Mouse (Mus musculus): ENCODE data around the gene Stoml1.
A peak's percentile ranks its signal among the peaks of the same experiment; 100 is the strongest.

Gene Stoml1

DNA sequence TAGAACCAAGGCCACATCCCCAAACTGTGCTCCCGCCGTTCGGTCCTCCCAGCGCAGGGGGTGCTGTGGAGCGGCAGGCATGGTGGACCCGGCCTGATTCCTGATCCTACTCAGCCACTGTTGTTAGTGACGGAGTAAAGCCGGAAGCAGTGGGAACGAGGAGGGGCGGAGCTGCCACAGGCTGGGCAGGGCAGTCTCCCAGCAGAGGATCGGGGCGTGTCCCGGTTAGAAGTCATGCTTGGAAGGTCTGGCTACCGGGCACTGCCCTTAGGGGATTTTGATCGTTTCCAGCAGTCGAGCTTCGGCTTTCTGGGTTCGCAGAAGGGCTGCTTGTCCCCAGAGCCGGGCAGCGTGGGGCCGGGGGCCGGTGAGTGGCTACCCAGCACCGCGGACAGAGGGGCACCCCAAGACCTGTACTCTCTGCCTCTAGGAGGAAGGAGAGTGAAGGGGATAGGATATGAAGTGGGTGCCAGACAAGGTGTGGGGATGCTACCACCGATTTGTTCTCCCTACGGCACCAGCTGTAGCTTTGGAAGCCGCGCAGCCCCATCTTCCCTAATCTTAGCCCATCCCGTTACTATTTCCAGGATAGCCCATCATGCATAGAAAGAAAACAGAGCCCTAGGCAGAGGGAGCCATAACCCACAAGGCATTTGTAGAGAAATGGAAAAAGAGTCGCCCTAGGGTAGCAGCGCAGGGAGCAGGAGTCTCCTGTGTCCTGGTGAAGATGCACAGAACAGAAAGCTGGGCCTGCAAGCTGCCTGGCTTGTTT, at the start of gene Stoml1:
TSS of gene Stoml1 (plus strand) at position 132 of the 772 bp plus-strand sequence.
- DNase-seq (ENCODE audit: low spot score in 2 of 2) = peak; percentile 90 to 93

DNA sequence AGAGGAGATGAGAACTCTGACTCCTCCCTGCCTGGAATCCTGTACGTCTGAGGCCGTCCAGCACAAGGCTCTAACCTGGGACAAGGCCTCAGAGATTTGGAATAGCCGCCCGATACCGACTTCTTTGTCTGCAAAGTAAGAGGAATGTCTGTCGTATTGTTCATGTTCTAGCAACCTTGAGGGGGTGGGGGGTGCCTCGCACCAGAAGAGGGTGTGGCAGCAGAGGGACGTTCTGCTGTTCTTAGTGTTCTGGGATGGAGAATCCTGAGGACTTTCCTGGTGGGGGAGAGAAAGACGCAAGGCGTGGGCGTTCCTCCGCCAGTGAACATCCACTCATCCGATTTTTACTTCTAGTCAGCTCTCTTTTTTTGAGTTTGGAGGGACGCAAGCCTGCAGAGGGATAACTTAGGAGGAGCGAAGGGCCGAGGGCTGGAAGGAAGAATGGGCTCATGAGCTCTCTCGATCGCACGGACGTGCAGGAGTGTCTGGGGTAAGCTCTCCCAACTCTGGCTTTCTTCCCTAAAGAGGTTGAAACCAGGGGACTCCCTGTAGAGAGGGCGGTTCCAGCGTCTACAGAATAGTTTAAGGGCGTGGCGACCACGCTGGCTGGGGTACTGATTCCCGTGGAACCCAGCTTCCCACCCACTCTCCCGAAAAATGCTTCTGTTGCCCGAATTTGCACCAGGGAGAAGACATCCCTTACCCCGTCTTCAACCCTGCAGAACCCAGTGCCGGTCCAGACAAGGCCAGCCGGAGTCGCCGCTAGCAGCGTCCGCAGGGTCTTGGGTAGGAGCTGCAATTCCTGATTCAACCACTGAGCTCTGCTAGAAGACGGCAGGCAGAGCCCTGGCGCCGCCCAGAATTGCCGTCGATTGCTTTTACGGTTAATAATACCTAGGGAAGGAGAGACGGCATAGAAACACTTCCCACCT, 49.2 kb upstream of the Stoml1 start, which contains the start of the genes Islr and Islr2:
TSS of gene Islr (minus strand) at position 791 of the 932 bp plus-strand sequence.
TSS of gene Islr2 (minus strand) at position 804 of the 932 bp plus-strand sequence.
- DNase-seq (ENCODE audit: low spot score in 2 of 2) = peak; percentile 20 to 64

DNA sequence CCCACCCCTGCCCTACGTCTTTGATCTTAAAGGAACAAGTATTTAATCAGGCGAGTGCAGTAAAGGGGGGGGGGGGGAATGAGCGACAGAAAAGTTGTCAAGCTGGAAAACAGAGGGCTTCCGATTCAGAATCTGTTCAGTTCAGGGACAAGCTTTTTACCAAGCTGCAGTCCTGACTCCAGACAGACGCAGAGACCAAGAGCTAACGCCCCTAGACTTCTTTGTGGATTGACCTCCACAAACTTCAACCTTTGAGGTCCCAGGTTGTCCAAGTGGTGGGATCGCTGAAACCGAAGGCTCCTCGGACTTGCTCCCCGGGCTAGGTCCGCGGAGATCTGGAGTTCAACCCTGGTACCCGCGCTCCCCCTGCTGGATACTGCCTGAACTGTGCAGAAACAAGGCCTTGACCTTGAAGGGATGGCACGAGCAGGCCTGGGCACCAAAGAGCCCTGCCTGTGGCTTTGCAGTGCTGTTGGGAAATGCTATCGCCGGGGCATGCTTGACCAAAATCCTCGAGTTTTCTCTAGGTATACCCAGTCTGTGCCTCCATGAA, 48.4 kb upstream of the Stoml1 start:
- peak; percentile 71 to 92 for DNase-seq (ENCODE audit: low spot score in 2 of 2)

DNA sequence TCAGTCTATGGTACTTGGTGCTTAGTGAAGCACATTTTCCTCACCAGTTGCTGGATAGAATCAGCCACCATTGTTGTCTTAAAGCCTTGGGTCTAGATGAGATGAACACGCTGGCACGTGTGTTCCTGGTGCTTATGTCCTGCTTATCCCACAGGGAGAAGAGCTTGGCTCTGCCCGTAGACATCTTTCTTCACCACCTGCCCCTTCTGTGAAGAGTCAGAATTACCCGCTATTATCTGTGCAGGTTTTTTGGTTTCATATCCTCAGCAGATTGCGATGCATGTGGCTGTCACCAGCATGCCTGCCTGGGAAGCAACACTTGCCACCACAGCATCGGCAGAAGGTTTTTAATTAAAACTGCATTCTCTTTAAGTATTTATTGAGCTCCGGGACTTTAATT, 47.0 kb upstream of the Stoml1 start:
- DNase-seq (ENCODE audit: low spot score in 2 of 2) = no peak

DNA sequence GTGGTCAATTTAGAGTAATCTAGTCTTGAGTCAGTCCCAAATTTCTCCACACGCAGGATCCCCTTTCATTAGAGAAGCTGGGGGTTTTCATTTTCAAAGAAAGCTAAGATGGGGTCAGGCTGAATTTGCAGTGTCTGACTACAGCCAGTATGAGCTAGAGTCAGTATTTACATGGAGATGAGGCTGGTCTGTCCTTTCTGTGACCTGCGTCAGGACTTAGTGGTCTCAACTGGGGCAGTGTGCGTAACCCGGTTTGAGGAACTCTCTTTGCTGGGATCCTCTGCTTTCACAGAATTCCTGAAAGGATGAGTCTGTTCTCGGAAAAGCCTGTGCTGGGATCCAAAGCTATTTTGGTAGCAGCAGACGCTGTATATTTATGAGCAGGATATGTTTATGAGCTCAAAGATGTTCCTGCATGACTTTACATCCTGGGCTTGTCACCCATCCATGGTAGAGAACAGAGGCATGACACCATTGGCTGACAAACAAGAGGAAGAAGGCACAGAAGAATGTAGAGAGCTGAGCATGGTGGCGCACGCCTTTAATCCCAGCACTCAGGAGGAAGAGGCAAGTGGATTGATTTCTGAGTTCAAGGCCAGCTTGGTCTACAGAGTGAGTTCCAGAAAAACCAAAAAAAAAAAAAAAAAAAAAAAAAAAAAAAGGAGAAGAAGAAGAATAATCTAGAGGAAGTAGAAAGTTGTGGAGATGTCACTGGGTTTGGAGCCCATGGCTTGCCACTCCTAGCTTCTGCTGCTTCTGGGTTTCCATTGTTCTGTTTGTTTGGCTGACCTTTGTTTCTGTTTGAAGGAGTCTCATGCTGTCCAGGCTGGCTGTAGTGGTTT, 43.3 kb upstream of the Stoml1 start:
- no peak for DNase-seq (ENCODE audit: low spot score in 2 of 2)

DNA sequence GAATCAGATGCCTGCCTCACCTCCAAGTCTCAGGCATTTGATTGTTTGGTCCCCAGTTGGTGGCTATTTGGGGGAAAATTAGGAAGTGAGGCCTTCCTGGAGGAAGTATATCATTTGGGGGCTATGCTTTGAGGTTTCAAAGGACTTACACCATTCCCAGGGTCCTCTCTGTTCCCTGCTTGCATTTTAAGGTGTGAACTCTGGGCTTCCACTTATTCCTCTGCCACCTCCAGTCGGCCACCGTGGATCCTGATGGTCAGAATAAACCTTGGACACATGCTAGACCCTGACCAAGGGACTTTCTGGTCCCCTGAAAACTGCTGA, 42.7 kb upstream of the Stoml1 start:
- DNase-seq (ENCODE audit: low spot score in 2 of 2) = no peak

DNA sequence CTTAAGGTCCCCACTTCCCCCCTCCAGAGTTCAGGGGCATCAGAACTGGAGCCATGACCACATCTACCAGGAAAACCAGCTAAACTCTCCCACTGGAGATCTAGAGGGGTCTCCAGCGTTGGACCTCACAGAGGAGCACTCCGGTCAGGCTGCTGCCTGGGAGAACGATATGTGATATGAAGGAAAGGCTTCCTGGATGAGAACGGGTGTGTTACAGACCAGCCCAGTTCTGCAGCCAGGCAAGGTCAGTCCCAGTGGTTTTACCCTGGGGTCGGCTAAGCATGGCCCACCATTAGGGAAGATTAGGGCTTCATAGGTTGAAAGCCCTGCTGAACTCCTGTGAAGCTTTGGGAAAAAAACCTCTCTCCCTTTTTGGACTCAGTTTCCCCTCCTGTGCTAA, 39.6 kb upstream of the Stoml1 start:
- DNase-seq (ENCODE audit: low spot score in 2 of 2) = no peak

DNA sequence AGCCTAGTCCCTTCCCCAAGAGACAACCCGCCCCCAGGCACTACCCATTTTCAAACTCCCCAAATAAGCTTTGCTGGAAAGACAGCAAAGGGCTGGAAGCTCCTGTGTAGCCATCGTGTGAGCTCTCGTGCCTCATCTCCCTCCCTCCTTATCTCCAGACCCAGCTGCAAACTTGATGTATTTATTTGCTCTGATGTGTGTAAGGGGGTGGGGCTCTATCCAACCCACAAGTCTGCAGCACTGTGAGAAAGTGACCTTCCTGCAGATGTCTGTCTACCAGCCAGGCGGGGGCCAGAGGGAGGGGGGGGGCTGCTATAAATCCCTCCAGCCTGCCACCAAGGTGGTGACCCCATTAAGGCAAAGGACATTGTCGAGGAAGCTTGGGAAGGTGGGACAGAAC, 39.1 kb upstream of the Stoml1 start:
- no peak for DNase-seq (ENCODE audit: low spot score in 2 of 2)

DNA sequence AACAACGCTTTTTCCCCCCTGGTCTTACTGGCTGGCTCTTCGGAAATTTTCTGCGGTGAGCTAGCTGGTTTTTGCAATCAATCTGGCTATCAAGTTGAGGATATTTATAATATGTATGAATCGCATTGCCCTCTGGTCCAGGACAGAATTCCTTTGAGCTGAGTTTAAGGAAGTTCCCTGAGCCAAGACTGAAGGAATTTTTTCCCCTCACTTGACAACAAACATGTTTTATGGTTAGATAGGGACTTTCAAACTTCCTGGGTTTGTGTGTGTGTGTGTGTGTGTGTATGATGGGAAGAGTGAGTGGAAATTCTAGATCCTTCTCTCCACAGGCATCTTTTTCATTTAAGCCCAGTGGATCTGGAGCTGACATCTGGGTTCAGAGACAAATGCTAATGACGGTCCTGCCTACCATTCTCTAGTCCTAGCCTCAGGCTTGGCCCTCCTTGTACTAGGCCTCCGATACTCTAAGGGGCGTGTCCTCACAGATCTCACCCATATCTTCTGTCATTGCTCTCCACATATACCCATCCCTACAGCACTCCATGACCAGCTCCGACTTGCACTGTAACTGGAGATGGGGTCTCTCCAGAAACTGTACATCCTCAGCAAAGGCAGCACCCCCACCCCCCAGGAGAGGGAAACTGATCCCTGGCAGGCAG, 38.3 kb upstream of the Stoml1 start:
- DNase-seq (ENCODE audit: low spot score in 2 of 2) = no peak

DNA sequence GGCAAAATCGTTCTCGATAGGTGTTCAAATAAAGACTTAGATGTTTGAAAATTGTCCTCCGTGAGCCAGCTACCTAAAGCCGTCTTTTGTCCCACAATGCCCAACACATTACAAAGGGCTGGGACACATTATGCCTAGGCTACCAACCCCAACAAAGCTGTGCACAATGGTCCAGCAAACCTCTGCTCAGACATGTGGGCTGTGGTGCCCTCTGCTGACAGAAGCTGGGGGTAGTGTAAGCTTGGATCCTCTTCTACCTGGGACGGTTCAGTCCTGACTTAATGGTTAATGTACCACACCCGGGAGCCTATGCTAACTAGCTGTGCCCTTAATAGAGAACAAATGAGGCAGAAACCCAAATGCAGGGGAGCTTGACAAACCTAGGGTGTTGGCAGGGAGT, 36.6 kb upstream of the Stoml1 start:
- DNase-seq (ENCODE audit: low spot score in 2 of 2) = no peak

DNA sequence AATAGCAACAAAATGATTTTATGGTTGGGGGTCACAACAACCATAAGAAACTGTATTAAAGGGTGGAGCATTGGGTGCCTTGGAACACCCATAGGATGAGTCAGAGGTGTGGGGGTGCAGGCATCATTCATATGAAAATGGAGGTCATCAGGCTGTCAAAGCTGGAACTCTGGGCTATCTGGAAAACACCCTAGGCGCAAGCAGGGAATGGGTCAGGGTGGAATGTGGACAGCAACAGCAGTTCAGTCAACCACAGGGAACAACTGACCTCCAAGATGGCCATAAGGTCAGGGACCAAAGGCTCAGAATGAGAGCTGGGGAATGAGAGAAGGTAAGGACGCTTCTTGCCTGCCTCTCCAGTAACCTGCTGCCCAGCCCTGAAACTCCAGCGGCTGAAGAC, 34.4 kb upstream of the Stoml1 start:
- DNase-seq (ENCODE audit: low spot score in 2 of 2) = no peak

DNA sequence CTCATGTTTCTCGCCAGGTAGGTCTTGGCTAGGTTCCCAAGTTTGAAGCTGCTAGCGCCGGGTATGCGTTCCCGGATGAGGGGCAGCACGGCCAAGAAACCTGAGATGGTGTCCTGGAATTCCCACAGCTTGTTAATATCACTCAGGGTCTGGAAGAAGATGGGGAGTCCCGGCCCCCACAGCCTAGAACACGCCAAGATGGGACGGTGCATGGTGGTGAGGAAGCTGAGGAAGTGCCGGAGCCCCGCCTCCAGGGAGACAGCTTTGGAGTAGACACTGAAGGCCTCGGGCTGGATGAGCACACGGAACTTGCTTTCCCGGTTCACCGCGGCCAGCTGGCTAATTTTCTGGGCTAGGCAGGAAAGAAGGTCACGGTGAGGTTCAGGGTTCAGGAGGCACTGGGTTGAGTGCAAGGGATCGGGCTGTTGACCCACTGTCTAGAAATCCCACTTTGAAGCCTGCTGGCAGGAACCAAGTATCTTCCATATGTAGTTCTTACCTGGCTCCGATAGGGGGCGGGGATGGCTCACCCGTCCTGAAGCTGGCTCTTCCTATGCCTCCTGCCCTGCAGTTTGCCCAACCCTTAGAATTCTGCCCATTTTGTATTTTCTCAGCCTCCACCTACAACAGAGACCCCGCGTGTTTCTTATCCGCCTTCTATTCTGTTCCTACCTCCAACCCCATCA, 32.6 kb upstream of the Stoml1 start:
- peak in 1 of 2 experiments; percentile 54 for DNase-seq (ENCODE audit: low spot score in 2 of 2)

DNA sequence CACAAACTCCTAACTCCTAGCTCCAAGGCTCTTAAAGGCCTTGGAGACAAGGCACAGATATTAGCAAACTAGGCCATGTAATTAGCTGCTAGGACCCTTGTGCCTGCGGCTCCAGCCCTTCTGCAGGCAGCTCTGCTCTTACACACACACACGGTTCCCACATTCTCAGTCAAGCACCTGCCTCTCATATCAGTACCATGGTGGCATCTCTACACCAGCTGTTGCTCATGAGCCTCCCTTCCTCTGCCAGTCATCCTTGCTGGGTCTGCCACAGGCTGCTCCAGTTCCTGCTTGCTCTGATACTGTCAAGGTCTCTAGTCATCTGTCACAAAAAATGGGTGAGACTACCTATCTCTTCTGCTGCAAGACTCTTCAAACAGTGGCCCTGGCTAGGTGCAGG, 28.6 kb upstream of the Stoml1 start:
- DNase-seq (ENCODE audit: low spot score in 2 of 2) = no peak

DNA sequence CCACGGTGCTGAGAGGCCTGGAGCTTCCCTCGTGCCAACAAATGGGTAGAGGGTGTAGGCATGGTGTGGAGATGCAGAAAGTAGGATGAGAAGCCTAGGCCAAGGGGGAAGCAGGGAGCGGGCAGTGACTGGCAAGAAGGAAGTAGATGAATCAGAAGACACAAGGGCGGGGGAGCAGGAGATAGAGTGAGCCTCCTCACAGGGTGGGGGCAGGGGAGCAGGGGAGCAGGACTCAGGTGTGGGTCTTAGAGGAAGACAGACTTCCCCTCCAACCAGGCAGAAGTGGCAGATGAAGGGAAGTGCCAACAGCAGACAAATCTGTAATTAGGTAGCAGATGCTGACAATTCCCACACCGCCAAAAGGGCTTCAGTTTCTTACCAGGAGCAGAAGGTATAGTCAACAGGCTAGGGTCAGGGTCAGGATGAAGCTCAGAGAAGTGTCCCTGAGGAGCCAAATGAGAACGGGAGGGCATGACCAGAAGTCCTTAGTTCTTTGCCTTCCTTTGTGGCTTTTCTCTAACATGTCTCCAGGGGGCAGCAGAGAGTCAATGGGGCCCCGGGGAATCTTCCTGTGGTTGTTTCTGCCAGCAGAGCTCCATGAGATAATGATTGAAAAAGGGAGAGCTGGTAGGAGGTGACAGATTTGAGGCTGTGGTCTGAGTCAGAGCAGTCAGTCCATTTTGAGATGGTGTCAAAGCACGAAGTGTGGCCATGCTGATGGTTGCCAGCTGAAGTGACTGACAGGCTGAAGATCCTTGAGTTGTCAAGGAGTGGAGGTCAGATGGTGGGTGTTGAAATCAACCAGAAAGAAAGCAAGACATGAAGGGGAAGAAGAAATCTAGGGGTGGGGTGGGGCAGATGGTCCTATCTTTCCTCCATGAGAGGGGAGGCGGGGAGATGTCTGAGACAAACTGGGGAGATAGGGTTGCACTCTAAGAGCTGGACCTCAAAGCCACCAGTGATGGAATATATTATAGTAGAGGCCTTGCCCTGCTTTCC, 26.8 kb upstream of the Stoml1 start:
- peak; percentile 24 to 76 for DNase-seq (ENCODE audit: low spot score in 2 of 2)

DNA sequence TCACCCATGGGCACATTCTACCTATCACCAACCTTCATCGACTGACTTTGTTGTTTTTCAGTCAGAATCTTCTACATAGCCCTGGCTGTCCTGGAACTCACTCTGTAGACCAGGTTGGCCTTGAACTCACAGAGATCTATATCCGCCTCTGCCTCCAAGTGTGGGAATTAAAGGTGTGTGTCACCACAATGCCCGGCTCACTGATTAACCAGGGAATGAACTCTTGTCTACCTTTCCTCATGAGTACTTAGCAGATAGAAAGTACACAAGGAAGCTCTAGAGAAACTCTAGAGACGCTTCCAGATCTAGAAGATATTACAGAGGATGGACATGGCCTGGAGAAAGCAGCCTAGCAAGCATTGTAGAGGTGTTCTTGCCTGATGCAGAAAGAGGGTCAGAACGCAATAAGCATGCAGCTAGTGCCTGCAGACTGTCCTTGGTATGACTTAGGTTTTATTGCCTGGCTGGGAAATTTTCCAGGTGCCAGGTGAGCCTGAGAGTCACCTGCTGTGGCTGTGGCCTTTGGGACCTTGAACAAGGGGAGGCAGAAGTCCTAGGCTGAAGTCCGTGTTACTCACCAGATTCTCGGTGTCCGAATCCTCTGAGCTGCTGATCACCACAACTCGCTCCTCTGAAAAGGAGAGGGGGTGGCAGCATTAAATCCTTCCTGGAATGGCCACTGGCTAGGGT, 24.0 kb upstream of the Stoml1 start:
- DNase-seq (ENCODE audit: low spot score in 2 of 2) = no peak

DNA sequence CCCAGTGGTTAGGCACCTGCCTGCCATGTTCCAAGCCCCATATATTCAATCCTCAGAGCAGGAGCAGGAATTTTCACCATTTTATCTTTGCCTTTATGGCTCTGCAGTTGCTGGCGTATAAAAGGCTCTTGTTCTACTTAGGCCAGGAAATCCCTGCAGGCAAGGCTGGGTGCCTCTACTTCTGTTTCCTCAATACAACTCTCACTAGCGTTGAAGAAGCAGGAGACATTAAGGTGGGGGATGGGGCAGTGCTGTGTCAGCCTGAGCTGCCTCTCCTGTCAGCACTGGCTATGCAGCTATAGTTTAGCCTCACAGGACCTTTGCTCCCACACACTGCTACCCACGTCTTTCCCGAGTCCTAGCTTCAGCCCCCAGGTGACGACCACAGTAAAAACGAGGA, 21.2 kb upstream of the Stoml1 start:
- no peak for DNase-seq (ENCODE audit: low spot score in 2 of 2)

DNA sequence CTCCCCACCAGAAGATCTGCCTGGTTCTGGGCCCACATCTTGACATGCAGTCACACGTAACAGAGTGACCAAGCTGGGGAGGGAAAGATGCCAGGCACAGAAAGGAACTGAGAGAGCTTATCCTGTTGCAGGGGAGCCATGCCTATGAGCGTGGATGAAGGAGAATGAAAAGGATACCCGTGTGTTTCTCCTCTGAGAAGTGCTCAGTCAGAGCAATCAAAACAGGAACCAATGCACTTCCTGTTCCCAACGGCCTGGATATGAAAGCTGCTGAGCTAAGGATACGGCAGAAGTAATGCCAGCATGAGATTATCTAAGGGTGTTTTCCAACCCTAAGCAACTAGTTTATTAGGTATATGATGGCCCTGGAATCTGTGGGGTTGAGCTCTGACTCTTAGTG, 20.6 kb upstream of the Stoml1 start:
- DNase-seq (ENCODE audit: low spot score in 2 of 2) = no peak

DNA sequence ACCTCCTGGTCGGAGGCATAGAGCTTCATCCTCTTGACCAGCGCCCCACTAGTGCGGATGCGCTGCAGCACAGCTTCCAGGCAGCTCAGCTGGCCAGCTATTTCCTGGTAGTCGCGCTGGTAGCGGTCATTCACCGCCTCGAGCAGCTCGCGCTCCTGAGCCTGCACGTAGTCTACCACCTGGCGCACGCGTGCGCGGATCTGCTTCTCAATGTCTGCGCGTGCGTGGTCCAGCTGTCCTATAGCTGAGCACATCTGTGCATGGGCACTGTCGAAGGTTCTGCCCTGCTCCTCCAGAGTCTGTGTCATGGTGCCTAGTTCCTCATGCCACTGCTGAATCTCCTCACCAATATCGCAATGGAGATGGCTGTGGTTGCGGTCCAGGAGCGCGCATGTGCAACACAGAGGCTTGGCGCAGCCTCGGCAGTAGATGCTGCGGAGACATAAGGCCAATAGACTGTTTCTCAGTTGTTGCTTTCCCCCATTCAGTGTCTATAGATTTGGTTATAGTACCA, 18.4 kb upstream of the Stoml1 start:
- DNase-seq (ENCODE audit: low spot score in 2 of 2) = no peak

Data from thymus, postnatal 10 days (tissue).